Mouse (Mus musculus) liver, embryonic 11.5 days (tissue): ENCODE measurements around the gene 2810006K23Rik. TPM values are rescaled to one million over a fixed set of nuclear protein-coding genes. Genes with fewer than 3 reads are reported as not detected.

Source experiments
- ATAC-seq: fragments of 200-750 bp; cut with Nextera tagmentation; replicated peaks from 2 replicates; pipeline ENCODE4 v1.8.0; 2017; ENCODE audit warnings: moderate number of reproducible peaks, mild to moderate bottlenecking, moderate TSS enrichment, moderate library complexity; ENCODE audit not compliant: low FRiP score
- DNase-seq: peaks from one replicate; pipeline ENCODE4 v3.0.0-alpha.2; 2017; ENCODE audit warnings: low spot score
- H3K27ac ChIP-seq: fragments of 300-500 bp; sonication (generic); 2 replicates; pipeline ENCODE4 v1.5.1; 2014; ENCODE audit warnings: mild to moderate bottlenecking, low read depth, low read length, control low read depth
- H3K27me3 ChIP-seq: fragments of 300-500 bp; sonication (generic); replicated peaks from 2 replicates; pipeline ENCODE4 v1.6.1; 2014; ENCODE audit warnings: low read length, mixed read lengths; ENCODE audit not compliant: control insufficient read depth, insufficient read depth
- H3K36me3 ChIP-seq: fragments of 300-500 bp; sonication (generic); 2 replicates; pipeline ENCODE4 v1.6.1; 2014; ENCODE audit warnings: mild to moderate bottlenecking, low read length, moderate library complexity, mixed read lengths; ENCODE audit not compliant: control insufficient read depth, insufficient read depth
- H3K4me1 ChIP-seq: fragments of 300-500 bp; sonication (generic); replicated peaks from 2 replicates; pipeline ENCODE4 v1.6.1; 2014; ENCODE audit warnings: low read length, mixed read lengths; ENCODE audit not compliant: control insufficient read depth, insufficient read depth
- H3K4me2 ChIP-seq: fragments of 300-500 bp; sonication (generic); 2 replicates; pipeline ENCODE4 v1.6.1; 2014; ENCODE audit warnings: mild to moderate bottlenecking, control low read depth, moderate library complexity
- H3K4me3 ChIP-seq: fragments of 300-500 bp; sonication (generic); 2 replicates; pipeline ENCODE4 v1.5.1; 2014; ENCODE audit warnings: low read depth, low read length, control low read depth
- H3K9ac ChIP-seq: fragments of 300-500 bp; sonication (generic); 2 replicates; pipeline ENCODE4 v1.6.1; 2014; ENCODE audit warnings: low read depth, low read length, control low read depth
- H3K9me3 ChIP-seq: fragments of 300-500 bp; sonication (generic); 2 replicates; pipeline ENCODE4 v1.6.1; 2016; ENCODE audit warnings: low read length, inconsistent platforms, mixed read lengths; ENCODE audit not compliant: control insufficient read depth
- WGBS: fragments of 180-500 bp; shearing (Covaris S2); extraction: QIAGEN DNeasy Blood & Tissue Kit; methylation state at CpG from one replicate; pipeline ENCODE4 v1.1.7; 2014; 5-methylcytosine and 5-hydroxymethylcytosine counted together
- polyA plus RNA-seq: library from polyadenylated mRNA; unstranded; fragments of >200 nt; fragmentation: Nextera tagmentation; extraction: Ambion mirVana; gene quantifications from 2 replicates; pipeline ENCODE4 v1.2.1, GENCODE M21; 2014

Gene 2810006K23Rik
- polyA plus RNA-seq, 1 experiment from 2014 or later: 15.5 TPM

- H3K36me3 ChIP-seq: peaks cover 20% of the 10 kb centered on the region
- no peaks in the 10 kb centered on the region for H3K27me3 ChIP-seq
- peak overlapping the region; percentile 96 for H3K27ac ChIP-seq
- peak overlapping the region; percentile 81 for H3K4me2 ChIP-seq
- WGBS: 80% methylated on average over 3 of the region's 3 CpGs
- ATAC-seq (no peak), DNase-seq (no peak)
- peak overlapping the region; percentile 99 for H3K9ac ChIP-seq
- H3K4me3 ChIP-seq: peak overlapping the region; percentile 97
- H3K4me1 ChIP-seq: peaks cover 17% of the 10 kb centered on the region
- H3K9me3 ChIP-seq: no peaks in the 10 kb centered on the region
Observed at GRCm38 (mm10) chr5:124351604-124352003, 23.7 kb downstream of the 2810006K23Rik start.

- Histone ChIP-seq H3K9me3 (no peaks in the 10 kb centered on the region), H3K4me2 (peak overlapping the region; percentile 81), H3K9ac (peak overlapping the region; percentile 99), H3K27me3 (no peaks in the 10 kb centered on the region), H3K4me3 (peak overlapping the region; percentile 97), H3K36me3 (peaks cover 16% of the 10 kb centered on the region), H3K4me1 (peaks cover 17% of the 10 kb centered on the region), H3K27ac (peak overlapping the region; percentile 96)
- ATAC-seq (peak; percentile 67), DNase-seq (peak; percentile 82)
- WGBS: 3% methylated on average over 29 of the region's 30 CpGs
Observed at GRCm38 (mm10) chr5:124352141-124352920, 24.4 kb downstream of the 2810006K23Rik start.

- Histone ChIP-seq H3K36me3 (peaks cover 13% of the 10 kb centered on the region), H3K27me3 (no peaks in the 10 kb centered on the region), H3K9ac (peak overlapping the region; percentile 99), H3K27ac (peak overlapping the region; percentile 96), H3K4me2 (peak overlapping the region; percentile 81), H3K4me3 (peak overlapping the region; percentile 97), H3K9me3 (no peaks in the 10 kb centered on the region), H3K4me1 (peaks cover 17% of the 10 kb centered on the region)
- ATAC-seq (no peak; the same call in 1 of the 2 replicates), DNase-seq (peak; percentile 69)
- under 1% methylated on average over 32 of the region's 32 CpGs for WGBS
Observed at GRCm38 (mm10) chr5:124353011-124353725, 25.3 kb downstream of the 2810006K23Rik start.

- H3K36me3 ChIP-seq: peaks cover 7% of the 10 kb centered on the region; the same call in 1 of the 2 replicates
- H3K27me3 ChIP-seq: no peaks in the 10 kb centered on the region
- ATAC-seq (peak; percentile 35), DNase-seq (peak; percentile 64)
- WGBS: under 1% methylated on average over 90 of the region's 132 CpGs
- H3K4me3 ChIP-seq: peak overlapping the region; percentile 97
- H3K9me3 ChIP-seq: no peaks in the 10 kb centered on the region
- H3K9ac ChIP-seq: peak overlapping the region; percentile 99
- peak overlapping the region; percentile 96 for H3K27ac ChIP-seq
- peak overlapping the region; percentile 81 for H3K4me2 ChIP-seq
- peaks cover 17% of the 10 kb centered on the region for H3K4me1 ChIP-seq
Observed at GRCm38 (mm10) chr5:124353726-124354547, 26.0 kb downstream of the 2810006K23Rik start.

GRCm38 (mm10) chr5:124354574-124355424, 26.9 kb downstream of the 2810006K23Rik start:
- Histone ChIP-seq H3K4me3 (peak overlapping the region; percentile 97), H3K9ac (peak overlapping the region; percentile 99), H3K9me3 (no peaks in the 10 kb centered on the region), H3K27ac (peak overlapping the region; percentile 96), H3K4me2 (peak overlapping the region; percentile 74), H3K4me1 (peaks cover 17% of the 10 kb centered on the region), H3K27me3 (no peaks in the 10 kb centered on the region), H3K36me3 (no peaks in the 10 kb centered on the region)
- ATAC-seq (peak; percentile 69), DNase-seq (peak; percentile 59)
- under 1% methylated on average over 40 of the region's 60 CpGs for WGBS

- 0 out of 2 replicates have a peak overlapping the region, but pooled peaks have one; percentile 56 for H3K9ac ChIP-seq
- H3K4me3 ChIP-seq: peak overlapping the region; percentile 97
- ATAC-seq (no peak), DNase-seq (no peak)
- H3K9me3 ChIP-seq: no peaks in the 10 kb centered on the region
- H3K36me3 ChIP-seq: no peaks in the 10 kb centered on the region
- peaks cover 17% of the 10 kb centered on the region for H3K4me1 ChIP-seq
- 10% methylated on average over 12 of the region's 12 CpGs for WGBS
- no peaks in the 10 kb centered on the region for H3K27me3 ChIP-seq
- H3K4me2 ChIP-seq: peak overlapping the region; percentile 74
- no peak overlapping the region for H3K27ac ChIP-seq
Observed at GRCm38 (mm10) chr5:124355425-124355959, 27.6 kb downstream of the 2810006K23Rik start.

- Histone ChIP-seq H3K4me1 (peaks cover 7% of the 10 kb centered on the region), H3K27me3 (no peaks in the 10 kb centered on the region), H3K4me3 (no peak overlapping the region), H3K36me3 (no peaks in the 10 kb centered on the region), H3K27ac (no peak overlapping the region; the same call in 1 of the 2 replicates), H3K9me3 (no peaks in the 10 kb centered on the region), H3K4me2 (no peak overlapping the region), H3K9ac (no peak overlapping the region)
- ATAC-seq: no peak
- DNase-seq: no peak
- 50% methylated on average over 3 of the region's 3 CpGs for WGBS
Observed at GRCm38 (mm10) chr5:124356695-124357094, 28.8 kb downstream of the 2810006K23Rik start.
